Mouse (Mus musculus): ENCODE results near the gene Gpr179. TPM values are rescaled to one million over a fixed set of nuclear protein-coding genes. Genes with fewer than 3 reads are reported as not detected.

Gene Gpr179
- total and polyA plus RNA-seq, 2 experiments from 2014 or later, result not detected

DNA sequence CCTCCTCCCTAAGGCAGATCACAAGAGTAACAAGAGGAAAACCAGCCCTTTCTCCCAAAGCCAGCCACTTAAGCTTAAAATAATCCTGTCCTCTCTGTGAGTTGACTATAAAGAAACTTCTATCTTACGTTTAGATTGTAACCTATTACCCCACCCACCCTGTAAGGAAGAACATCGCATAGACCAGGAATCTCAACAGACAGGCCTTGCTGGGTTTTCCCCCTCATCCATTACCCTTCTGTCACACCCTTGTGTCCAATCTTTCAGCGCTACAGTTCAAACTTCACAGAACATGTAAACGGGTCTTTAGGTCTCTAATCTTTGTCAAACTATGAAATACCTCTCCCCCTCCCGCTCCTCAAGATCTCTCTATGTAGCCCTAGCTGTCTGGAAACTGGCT is 47.2 kb downstream of the Gpr179 start:
- H3K27me3 ChIP-seq (ENCODE audit: control insufficient read depth, insufficient read depth, low read length), result no peaks in the 10 kb centered on the region
- H3K4me2 ChIP-seq (ENCODE audit: low read depth, low read length), result no peak overlapping the region
- H3K27ac ChIP-seq (ENCODE audit: low read depth), result no peak overlapping the region
- ATAC-seq (ENCODE audit: insufficient read depth, low read depth) (no peak), DNase-seq (ENCODE audit: low spot score) (no peak)
- H3K36me3 ChIP-seq (replicated peaks; ENCODE audit: control insufficient read depth, insufficient read depth, low read length), result no peaks in the 10 kb centered on the region
- H3K4me1 ChIP-seq (ENCODE audit: control insufficient read depth, insufficient read depth), result peaks cover 25% of the 10 kb centered on the region
- WGBS, result 64% methylated on average over 5 of the region's 5 CpGs
- H3K4me3 ChIP-seq (ENCODE audit: low read depth, low read length), result no peak overlapping the region
- no peak for TF ChIP-seq CTCF (IDR thresholded peaks at IDR 0.05; ENCODE audit: low read depth)
- no peak for TF ChIP-seq EP300 (IDR thresholded peaks at IDR 0.05; ENCODE audit: low read depth)
- no peak overlapping the region for H3K9ac ChIP-seq (replicated peaks; ENCODE audit: low read depth, low read length)
- no peaks in the 10 kb centered on the region for H3K9me3 ChIP-seq (replicated peaks; ENCODE audit: control insufficient read depth, low read length)

DNA sequence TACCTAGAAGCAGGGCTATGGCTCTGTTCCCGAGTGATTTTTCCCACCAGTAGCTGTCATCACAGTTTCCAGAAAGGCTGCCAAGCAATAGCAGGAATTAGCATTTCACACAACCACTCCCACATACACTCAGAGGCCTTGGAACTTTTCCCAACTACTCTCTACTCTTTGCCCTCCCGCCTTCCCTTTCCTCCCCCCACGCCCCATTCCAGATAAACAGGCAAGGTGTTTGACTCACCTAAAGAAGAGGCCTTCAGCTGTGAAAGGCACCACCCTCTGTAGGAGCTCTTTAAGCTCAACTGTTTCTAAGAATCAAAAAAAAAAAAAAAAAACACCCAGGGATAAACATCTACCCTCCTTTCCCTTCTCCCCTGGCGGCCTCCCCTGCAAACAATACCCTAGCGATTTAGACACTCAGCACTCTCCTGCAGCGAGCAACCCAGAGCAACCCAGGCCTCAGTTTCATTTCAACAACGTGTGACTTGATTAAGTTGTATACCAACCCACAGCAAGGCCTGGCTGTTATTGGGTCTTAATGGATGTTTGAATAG is 49.6 kb downstream of the Gpr179 start:
- TF ChIP-seq EP300 (IDR thresholded peaks at IDR 0.05; ENCODE audit: low read depth), result peak; percentile 83; the same call in 1 of the 2 replicates
- TF ChIP-seq CTCF (IDR thresholded peaks at IDR 0.05; ENCODE audit: low read depth), result no peak
- Histone ChIP-seq H3K4me3 (ENCODE audit: low read depth, low read length) (no peak overlapping the region), H3K4me1 (ENCODE audit: control insufficient read depth, insufficient read depth) (peaks cover 15% of the 10 kb centered on the region; the same call in 1 of the 2 replicates), H3K9ac (replicated peaks; ENCODE audit: low read depth, low read length) (no peak overlapping the region), H3K36me3 (replicated peaks; ENCODE audit: control insufficient read depth, insufficient read depth, low read length) (no peaks in the 10 kb centered on the region), H3K4me2 (ENCODE audit: low read depth, low read length) (no peak overlapping the region), H3K27me3 (ENCODE audit: control insufficient read depth, insufficient read depth, low read length) (no peaks in the 10 kb centered on the region), H3K9me3 (replicated peaks; ENCODE audit: control insufficient read depth, low read length) (no peaks in the 10 kb centered on the region), H3K27ac (ENCODE audit: low read depth) (peak overlapping the region; percentile 80)
- DNase-seq (ENCODE audit: low spot score) (peak; percentile 96), ATAC-seq (ENCODE audit: insufficient read depth, low read depth) (peak; percentile 86)
- WGBS, result 4% methylated on average over 7 of the region's 7 CpGs

DNA sequence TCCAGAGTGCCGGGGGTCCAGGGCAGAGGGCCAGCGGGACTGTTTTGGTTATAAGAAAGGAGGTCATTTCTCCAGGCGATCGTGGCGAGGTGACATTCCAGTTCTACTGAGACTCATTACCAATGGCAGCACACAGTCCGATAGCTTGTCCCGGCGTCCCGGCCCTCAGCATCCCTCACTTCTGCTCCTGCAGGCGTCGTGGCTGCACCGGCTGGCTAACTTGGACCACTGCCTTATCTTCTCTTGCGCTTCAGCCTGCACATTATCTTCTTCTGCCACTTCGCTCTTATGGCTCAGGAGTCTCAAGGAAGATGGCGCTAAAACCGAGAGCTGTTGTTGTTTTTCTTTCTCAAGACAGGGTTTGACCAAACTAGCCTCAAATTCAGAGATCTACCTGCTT is 50.5 kb downstream of the Gpr179 start:
- H3K4me1 ChIP-seq (ENCODE audit: control insufficient read depth, insufficient read depth), result peaks cover 15% of the 10 kb centered on the region; the same call in 1 of the 2 replicates
- no peaks in the 10 kb centered on the region for H3K36me3 ChIP-seq (replicated peaks; ENCODE audit: control insufficient read depth, insufficient read depth, low read length)
- H3K9me3 ChIP-seq (replicated peaks; ENCODE audit: control insufficient read depth, low read length), result no peaks in the 10 kb centered on the region
- DNase-seq (ENCODE audit: low spot score) (no peak), ATAC-seq (ENCODE audit: insufficient read depth, low read depth) (no peak)
- H3K9ac ChIP-seq (replicated peaks; ENCODE audit: low read depth, low read length), result no peak overlapping the region
- no peaks in the 10 kb centered on the region for H3K27me3 ChIP-seq (ENCODE audit: control insufficient read depth, insufficient read depth, low read length)
- H3K4me3 ChIP-seq (ENCODE audit: low read depth, low read length), result no peak overlapping the region
- no peak overlapping the region for H3K4me2 ChIP-seq (ENCODE audit: low read depth, low read length)
- H3K27ac ChIP-seq (ENCODE audit: low read depth), result peak overlapping the region; percentile 80
- TF ChIP-seq EP300 (IDR thresholded peaks at IDR 0.05; ENCODE audit: low read depth), result no peak
- TF ChIP-seq CTCF (IDR thresholded peaks at IDR 0.05; ENCODE audit: low read depth), result no peak
- 56% methylated on average over 16 of the region's 16 CpGs for WGBS

DNA sequence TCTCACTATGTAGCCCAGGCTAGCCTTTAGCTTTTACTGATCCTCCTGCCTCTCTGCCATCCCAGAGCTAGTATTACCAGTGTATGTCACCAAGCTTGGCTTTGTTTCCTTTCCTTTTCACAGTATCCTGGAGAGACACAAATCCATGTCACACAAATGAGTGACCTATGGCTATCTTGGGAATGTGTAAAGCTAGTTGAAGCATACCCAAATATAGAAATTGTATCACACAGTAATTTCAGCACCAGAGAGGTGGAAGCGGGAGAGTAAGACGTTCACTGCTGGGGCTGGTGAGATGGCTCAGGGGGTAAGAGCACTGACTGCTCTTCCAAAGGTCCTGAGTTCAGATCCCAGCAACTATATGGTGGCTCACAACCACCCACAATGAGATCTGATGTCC is 51.9 kb downstream of the Gpr179 start:
- Histone ChIP-seq H3K27me3 (ENCODE audit: control insufficient read depth, insufficient read depth, low read length) (no peaks in the 10 kb centered on the region), H3K36me3 (replicated peaks; ENCODE audit: control insufficient read depth, insufficient read depth, low read length) (no peaks in the 10 kb centered on the region), H3K27ac (ENCODE audit: low read depth) (peak overlapping the region; percentile 24), H3K4me3 (ENCODE audit: low read depth, low read length) (no peak overlapping the region), H3K9me3 (replicated peaks; ENCODE audit: control insufficient read depth, low read length) (no peaks in the 10 kb centered on the region), H3K4me1 (ENCODE audit: control insufficient read depth, insufficient read depth) (peaks cover 15% of the 10 kb centered on the region; the same call in 1 of the 2 replicates), H3K4me2 (ENCODE audit: low read depth, low read length) (no peak overlapping the region), H3K9ac (replicated peaks; ENCODE audit: low read depth, low read length) (no peak overlapping the region)
- WGBS, result 34% methylated on average over 2 of the region's 2 CpGs
- ATAC-seq (ENCODE audit: insufficient read depth, low read depth) (peak; percentile 65), DNase-seq (ENCODE audit: low spot score) (peak; percentile 71)
- TF ChIP-seq CTCF (IDR thresholded peaks at IDR 0.05; ENCODE audit: low read depth), result no peak
- TF ChIP-seq EP300 (IDR thresholded peaks at IDR 0.05; ENCODE audit: low read depth), result peak; percentile 36; the same call in 1 of the 2 replicates

DNA sequence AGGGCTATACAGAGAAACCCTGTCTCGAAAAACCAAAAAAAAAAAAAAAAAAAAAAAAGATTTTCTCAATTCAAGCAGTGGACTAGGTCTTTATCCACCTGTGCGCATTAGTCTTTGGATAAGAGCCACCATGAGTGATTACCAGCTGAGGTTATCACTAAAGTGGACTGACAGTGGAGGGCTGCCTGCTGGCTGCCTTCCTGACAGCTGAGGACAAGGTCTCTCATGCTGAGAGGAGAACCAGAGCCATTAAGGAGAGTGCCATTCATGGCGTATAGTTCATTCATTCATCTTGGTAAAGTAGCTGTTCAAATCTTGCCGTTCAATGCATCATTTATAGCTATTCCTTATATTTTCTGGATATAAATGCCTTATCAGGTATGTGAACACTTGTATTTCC is 55.3 kb downstream of the Gpr179 start:
- Histone ChIP-seq H3K4me3 (ENCODE audit: low read depth, low read length) (no peak overlapping the region), H3K4me1 (ENCODE audit: control insufficient read depth, insufficient read depth) (0 out of 2 replicates have a peak, but pooled peaks cover 8% of the 10 kb centered on the region), H3K4me2 (ENCODE audit: low read depth, low read length) (no peak overlapping the region), H3K9me3 (replicated peaks; ENCODE audit: control insufficient read depth, low read length) (no peaks in the 10 kb centered on the region), H3K27ac (ENCODE audit: low read depth) (no peak overlapping the region), H3K27me3 (ENCODE audit: control insufficient read depth, insufficient read depth, low read length) (no peaks in the 10 kb centered on the region), H3K9ac (replicated peaks; ENCODE audit: low read depth, low read length) (no peak overlapping the region), H3K36me3 (replicated peaks; ENCODE audit: control insufficient read depth, insufficient read depth, low read length) (no peaks in the 10 kb centered on the region)
- DNase-seq (ENCODE audit: low spot score), result no peak
- WGBS, result 40% methylated on average over 3 of the region's 4 CpGs
- ATAC-seq (ENCODE audit: insufficient read depth, low read depth), result no peak
- TF ChIP-seq CTCF (IDR thresholded peaks at IDR 0.05; ENCODE audit: low read depth) (no peak), EP300 (IDR thresholded peaks at IDR 0.05; ENCODE audit: low read depth) (no peak)

DNA sequence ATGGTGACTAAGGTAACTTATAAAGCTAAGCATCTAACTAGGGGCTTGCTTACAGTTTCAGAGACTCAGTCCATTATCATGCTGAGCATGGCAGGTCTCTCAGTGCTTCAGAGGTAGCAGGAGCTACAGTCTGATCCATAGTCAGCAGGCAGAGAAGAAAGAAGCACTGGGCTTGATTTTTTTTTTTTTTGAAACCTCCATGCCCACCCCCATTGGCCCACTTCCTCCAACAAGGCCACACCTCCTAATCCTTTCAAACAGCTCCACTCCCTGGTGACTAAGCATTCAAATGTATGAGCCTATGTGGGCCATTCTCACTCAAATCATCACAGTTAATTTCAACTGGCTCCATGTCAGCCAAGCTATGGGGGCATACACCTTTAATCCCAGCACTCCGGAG is 59.1 kb downstream of the Gpr179 start:
- Histone ChIP-seq H3K27ac (ENCODE audit: low read depth) (no peak overlapping the region), H3K27me3 (ENCODE audit: control insufficient read depth, insufficient read depth, low read length) (no peaks in the 10 kb centered on the region), H3K4me3 (ENCODE audit: low read depth, low read length) (no peak overlapping the region), H3K9ac (replicated peaks; ENCODE audit: low read depth, low read length) (no peak overlapping the region), H3K4me1 (ENCODE audit: control insufficient read depth, insufficient read depth) (no peaks in the 10 kb centered on the region), H3K4me2 (ENCODE audit: low read depth, low read length) (no peak overlapping the region), H3K9me3 (replicated peaks; ENCODE audit: control insufficient read depth, low read length) (no peaks in the 10 kb centered on the region), H3K36me3 (replicated peaks; ENCODE audit: control insufficient read depth, insufficient read depth, low read length) (no peaks in the 10 kb centered on the region)
- TF ChIP-seq EP300 (IDR thresholded peaks at IDR 0.05; ENCODE audit: low read depth) (no peak), CTCF (IDR thresholded peaks at IDR 0.05; ENCODE audit: low read depth) (no peak)
- WGBS, result 96% methylated on average over 1 of the region's 1 CpGs
- ATAC-seq (ENCODE audit: insufficient read depth, low read depth), result no peak
- DNase-seq (ENCODE audit: low spot score), result no peak

All from heart, postnatal 0 days (tissue).